Mouse (Mus musculus): ENCODE results near the gene Cd70.
"Not testable (repeated sequence)": the region's sequence is repeated elsewhere in the genome, so short reads cannot be mapped to it uniquely, and the experiment has no call there.

The Cd70 gene

DNA sequence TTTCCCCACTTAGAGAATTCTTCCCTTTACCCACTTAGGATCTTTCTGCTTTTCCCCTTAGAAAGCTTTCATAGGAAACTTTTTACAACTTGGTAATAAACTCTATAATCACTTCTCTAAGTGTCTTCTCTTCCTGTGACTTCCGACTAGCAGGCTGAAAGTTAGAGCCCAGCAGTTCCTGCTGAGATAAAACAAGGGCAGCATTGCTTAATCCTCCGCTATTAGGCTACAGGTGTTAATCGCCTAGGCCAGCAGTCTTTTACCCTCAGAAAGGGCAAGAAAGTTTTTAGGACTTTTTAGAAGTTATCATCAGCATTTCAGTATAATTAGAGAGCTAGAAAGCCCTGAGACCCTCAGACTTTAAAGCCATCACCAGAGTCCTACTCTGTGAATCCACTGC is 15.6 kb downstream of the Cd70 start:
- not testable (repeated sequence) for DNase-seq

DNA sequence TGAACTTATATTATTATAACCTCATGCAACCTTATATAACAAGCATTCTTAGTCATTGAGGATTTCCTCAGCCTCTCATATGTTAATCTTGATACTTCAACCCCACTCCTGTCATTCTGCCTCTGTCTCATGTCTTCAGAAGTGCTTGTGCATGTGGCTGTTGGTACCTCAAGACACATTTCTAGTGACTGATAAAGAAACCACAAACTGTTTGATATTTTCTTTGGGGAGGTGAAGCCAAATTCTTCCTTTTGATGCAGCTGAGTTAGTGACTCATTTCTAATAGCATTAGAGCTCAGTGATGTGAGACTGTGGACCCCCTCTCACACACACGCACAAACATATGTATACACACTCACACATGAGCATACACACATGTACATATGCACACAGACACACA is 17.8 kb downstream of the Cd70 start:
- no peak for DNase-seq

DNA sequence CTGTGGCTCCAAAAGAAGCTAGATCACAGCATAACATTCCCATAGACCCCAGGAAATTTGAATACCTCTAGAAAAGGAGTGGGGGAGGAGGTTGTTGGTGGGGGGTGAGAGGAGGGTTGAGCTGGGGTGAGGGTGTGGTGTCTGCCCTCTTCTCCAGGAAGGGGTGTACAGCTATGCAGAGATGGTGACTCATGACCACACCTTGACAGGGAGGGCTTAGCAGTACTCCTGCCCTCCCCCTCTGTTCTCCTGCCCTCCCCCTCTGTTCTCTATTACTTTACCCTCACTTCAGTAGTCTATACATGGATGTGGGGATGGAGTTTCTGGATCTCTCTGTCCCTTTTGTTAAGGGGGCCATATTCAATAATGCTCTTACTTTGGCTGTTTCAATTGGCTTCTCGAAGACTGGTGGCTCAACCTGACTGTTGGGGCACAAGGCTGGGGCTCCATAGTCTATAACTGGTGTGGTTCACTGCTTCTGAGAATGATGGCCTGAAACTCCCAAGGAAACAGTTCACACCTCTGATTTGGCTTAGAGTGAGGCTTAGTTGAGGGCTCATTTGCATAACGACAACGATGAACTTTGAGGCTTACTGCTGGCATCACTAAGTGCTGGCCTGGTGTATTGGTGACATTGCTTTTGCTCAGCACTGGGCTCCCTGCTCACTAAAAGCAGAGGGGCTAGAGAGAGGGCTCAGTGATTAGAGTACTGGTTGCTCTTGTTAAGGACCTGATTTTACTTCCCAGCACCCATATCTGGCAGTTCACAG is 23.5 kb downstream of the Cd70 start:
- DNase-seq, result no peak

DNA sequence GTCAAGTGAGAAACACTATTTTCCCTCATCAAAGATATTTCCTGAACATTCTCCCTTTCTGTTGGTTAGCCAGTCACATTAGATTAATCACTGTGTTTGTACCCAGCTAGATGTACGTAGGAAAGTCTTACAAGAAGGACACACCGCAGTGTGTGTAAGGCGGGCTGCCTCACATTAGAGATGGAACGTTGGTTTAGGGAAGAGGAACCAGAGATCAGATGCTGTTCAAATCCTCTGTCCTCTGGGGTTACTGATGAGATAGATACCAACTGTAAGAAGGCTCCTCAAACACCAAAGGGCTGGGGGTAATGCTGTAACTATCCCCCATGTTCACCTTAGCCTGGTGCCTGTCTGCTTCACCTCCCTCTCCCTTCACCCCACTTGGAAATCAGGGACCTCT is 24.8 kb downstream of the Cd70 start:
- DNase-seq, result no peak

DNA sequence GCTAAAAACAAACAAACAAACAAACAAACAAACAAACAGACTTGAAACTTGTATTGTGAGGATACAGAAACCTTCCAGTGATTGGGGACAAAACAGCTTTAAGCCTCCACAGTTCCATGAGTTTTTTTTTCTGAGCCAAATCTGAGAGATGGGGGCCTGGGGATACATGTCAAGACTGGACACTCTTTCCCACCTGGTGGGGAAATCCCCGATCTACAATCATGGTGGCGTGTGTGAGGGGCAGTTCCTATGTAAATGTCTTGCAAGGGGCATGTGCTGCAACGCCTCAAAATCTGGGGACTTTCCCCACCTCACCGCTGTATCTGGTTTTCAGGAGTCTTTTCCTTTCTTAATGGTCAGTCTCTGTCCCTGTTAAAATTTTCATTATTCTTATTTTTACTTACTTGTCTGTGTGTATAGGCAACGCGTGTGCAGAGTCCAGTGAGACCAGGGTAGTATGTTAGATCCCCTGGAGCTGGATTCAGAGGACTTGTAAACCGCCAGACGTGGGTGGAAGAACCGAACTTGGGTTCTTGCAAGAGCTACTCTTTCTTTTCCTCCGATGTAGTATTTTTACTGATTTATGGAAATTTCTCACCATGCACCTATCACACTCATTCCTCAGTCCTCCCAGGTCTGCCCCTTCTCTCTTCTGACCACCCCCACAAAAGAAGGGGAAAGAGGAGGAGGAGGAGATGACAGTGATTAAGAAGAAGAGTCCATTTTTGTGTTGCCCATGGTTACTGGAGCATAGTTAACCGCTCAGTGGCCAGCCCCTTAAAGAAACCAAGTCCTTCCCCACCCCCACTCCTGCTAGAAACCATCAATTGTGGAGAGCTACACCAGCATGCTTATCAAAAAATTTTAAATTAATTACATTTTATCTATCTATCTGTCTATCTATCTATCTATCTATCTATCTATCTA is 26.1 kb downstream of the Cd70 start:
- no peak for DNase-seq

DNA sequence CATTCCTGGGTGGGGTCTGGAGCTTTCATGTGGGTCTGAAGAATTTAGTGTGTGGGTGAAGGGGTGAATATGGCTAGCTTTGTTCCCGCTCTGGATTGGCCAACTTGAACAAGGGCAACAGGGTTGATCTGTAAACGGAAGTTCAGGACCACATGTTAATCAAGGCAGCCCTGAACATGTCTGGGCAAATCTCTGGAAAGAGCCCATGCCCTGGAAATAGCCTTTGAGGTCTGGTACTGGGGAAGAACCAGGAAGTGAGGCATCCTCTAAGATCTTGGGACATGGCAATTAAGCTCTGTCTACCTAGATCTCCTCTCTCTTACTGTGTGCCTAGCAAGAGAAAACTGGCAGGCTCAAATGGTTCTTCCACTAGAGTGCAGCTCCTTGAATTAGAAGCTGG is 27.7 kb downstream of the Cd70 start:
- no peak for DNase-seq

DNA sequence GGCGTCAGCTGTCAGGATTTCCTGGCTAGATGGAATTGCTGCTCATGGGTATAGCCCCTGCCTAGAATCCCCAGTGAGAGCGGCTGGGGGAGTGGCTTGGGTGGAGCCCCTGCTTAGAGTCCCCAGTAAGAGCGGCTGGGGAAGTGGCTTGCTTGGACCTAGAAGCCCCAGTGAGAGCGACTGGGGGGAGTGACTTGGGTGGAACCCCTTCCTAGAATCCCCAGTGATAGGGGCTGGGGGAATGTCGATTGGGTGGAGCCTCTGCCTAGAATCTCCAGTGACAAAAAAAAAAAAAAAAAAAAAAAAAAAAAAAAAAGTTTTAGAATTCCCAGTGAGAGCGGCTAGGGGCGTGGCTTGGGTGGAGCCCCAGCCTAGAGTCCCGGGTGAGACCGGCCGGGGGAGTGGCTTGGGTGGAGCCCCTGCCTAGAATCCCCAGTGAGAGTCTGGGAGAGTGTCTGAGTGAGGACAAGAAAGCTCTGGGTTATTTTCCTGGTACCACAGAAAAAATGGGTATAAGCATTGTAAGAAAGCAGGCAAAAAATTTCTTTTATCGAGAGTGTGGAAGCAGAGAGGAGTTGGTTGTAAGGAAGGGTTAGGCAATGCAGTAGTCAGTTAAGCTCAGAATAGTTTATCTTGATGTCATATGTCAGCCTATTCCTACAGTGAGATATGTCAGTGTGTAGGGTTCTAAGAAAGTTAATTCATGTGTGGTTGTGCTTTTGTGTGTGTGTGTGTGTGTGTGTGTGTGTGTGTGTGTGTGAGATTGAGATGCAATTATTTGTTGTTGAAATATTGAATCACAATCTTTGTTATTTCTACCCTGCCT is 30.8 kb downstream of the Cd70 start:
- no peak for DNase-seq

DNA sequence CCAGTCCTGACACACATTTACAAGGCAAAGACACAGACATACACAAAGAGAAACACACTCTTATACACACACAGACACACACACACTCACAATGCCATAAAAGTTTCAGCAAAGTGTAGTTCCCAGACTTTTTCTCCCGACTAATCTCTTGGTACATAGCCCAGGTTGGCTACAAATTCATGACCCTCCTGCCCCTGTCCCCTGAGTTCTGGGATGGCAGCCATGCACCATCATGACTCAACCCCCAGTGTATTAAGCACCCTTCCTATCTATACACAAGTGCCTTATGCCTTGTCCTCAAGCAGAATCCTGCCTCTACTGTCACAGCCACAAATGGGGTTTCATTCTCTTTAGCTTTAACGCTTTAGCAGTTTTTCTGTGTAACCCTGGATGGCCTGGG is 32.8 kb downstream of the Cd70 start:
- no peak for DNase-seq

DNA sequence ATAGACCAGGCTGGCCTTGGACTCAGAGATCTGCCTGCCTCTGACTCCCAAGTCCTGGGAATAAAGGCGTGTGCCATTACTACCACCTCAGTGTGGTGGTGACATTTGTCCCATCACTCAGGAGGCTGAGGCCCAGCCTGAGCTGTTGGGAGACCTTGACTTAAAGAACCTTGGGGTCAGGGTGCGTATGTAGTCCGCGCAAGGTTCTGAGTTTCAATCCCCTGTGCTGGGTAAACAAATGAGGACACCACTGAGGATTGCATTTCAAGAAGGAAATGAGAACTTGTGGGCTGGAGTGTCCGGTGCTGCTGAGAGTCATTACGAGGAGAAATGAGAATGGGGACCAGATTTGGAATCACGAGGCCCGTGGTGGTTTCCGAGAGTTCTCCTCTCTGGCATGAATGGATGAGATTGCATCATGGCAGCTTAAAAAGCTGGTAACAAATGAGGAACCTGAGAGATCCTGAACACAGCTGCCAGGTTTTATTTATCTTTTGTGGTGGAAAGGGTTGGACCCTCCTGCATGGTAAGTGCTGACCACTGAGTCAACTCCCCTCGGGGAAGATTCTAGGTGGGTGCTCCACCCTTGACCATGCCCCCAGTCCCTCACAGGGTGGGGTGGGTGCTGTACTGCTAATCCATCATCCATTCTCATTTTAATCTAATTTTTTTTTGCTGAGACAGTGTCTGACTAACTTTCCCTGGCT is 36.7 kb downstream of the Cd70 start:
- DNase-seq, result no peak

DNA sequence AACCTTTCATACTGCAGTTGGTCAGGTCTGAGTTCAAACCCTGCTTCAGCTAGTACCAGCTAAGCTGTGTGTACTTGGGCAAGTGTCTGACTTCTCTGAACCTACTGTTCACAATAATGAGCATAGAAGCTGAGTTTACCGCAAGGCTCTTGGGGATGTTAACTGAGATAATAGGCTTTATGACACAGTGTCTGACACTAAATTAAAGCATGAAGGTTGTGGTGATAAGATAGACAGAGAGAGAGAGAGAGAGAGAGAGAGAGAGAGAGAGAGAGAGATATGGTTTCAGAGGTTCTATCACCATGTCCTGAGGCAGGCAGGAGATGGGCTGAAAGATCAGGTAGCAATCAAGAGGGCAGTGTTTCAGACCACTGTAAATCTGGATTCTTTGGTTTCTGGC is 39.6 kb downstream of the Cd70 start:
- no peak for DNase-seq

DNA sequence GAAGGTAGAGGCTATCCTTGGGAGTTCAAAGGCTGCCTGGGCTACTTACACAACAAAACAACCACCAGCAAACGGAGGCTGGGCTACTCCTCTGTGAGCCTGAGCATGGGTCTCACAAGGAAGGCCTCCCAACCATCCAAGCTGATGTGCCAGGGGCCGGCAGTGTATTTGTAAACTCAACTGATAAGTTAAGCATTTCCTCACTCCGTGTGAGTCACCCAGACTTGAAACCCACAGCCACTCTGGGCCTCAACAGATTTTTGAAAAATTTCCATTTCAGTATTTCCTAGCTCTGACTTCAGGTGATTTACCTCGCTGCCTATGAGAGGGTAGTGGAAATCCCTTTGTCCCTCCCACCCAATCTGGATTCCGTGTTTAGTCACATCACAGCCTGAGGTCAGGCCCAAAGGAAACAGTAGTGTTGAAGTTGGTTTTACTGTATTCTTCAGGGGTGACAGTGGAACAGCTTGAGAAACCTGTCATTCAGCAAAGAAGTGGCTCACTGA is 40.9 kb downstream of the Cd70 start:
- no peak for DNase-seq

DNA sequence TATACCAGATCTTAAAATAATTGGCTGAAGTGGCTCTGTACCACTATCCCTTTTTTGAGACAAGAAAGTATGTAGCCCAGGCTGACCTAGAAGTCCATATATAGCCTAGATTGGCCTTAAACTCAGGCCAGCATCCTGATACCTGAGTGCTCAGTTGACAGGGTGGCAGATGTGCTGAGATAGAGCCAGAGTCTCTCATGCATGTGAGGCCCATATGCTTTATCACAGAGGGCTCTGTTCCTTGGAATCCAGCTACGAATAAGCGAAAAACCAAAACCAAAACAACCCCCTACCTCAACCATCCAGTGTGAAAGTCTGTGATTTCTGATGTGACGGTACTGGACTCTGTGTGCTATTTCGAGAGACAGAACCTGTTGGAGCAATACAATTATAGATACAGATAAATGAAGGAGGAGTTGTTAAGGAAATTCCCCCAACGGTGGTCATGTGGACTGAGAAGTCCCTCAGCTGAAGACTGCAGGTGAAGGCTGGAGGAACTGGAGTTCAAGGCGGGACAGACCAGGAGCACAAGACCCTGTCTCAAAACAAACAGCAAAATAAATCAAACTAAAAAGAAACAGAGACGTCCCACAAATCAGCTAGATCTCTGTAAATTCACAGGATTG is 41.4 kb downstream of the Cd70 start:
- no peak for DNase-seq

DNA sequence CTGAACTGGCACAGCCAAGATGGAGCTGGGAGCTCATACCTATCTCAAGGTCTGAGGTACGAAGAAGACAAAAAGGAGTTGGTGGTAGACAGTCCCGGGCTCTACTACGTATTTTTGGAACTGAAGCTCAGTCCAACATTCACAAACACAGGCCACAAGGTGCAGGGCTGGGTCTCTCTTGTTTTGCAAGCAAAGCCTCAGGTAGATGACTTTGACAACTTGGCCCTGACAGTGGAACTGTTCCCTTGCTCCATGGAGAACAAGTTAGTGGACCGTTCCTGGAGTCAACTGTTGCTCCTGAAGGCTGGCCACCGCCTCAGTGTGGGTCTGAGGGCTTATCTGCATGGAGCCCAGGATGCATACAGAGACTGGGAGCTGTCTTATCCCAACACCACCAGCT is 42.5 kb downstream of the Cd70 start:
- DNase-seq, result no peak

DNA sequence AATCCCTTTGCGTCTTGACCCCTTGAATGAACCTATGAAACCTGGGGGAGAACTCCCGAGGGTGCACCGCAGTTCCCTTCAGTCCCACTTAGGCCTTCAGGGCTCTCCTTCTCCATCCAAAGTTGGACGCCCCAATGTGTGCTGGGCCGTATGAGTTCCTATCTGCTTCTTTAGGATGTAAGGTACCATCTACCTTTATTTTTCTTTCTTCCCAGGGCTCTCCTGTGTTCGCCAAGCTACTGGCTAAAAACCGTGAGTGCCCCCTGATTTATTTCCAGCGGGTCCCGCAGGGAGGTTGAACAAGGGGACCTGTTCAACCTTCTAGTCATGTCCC is 43.6 kb downstream of the Cd70 start:
- no peak for DNase-seq

DNA sequence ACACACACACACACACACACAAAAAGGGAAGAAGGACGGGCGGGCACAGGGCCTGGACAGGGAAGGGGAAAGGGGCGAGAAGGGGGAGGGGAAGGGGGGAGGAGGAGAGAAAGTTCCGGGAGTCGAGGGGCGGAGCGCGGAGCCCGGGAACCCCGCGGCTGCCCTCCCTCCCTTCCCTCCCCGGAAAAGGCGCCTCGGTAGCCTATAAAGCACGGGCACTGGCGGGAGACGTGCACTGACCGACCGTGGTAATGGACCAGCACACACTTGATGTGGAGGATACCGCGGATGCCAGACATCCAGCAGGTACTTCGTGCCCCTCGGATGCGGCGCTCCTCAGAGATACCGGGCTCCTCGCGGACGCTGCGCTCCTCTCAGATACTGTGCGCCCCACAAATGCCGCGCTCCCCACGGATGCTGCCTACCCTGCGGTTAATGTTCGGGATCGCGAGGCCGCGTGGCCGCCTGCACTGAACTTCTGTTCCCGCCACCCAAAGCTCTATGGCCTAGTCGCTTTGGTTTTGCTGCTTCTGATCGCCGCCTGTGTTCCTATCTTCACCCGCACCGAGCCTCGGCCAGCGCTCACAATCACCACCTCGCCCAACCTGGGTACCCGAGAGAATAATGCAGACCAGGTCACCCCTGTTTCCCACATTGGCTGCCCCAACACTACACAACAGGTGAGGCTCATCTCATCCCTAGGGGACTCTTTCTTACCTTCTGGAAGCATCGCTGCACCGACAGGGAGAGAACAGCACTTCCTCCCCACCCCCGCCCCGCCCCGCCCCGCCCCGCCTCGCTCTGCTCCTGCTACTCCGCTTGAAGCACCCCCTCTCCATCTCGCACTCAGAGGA is 44.2 kb downstream of the Cd70 start, which contains the start of gene Tnfsf9:
Gene Tnfsf9, plus strand, starts transcription at position 145 of the 854 bp plus-strand sequence.
- peak; percentile 55 for DNase-seq

DNA sequence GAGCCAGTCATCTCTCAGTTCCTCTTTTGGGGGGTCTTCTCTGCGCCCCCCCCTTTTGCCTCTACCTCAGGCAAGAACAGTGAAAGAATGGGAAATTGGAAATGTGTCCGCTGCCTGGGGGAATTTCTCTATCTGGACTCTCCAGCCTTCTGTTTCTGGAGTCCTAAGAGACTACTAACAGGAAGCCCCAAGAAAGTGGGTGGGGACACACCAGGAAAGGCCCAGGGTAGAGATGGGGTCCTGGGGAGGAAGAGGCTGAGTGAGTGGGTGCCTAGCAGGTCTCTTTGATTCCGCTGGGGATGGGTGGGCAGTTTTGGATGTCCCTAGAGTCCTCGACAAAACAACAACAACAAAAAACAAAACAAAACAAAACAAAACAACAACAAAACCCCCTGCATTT is 45.1 kb downstream of the Cd70 start:
- no peak for DNase-seq

DNA sequence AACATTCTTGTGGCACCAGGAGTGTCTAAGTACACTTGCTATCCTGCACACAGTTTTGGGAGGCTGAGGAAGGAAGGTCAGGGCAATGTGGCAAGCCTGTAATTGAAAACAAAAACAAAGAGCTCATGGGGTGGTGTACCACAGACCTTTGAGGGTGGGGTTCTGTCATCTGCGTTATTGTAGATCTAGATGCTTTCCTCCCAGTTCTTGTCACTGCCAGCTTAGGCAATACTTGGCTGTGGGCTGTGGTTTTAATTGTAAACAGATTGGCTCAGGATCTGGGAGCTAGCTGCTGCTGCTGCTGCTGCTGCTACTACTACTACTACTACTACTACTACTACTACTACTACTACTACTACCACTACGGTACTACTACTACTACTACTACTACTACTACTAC is 47.3 kb downstream of the Cd70 start:
- DNase-seq, result no peak

DNA sequence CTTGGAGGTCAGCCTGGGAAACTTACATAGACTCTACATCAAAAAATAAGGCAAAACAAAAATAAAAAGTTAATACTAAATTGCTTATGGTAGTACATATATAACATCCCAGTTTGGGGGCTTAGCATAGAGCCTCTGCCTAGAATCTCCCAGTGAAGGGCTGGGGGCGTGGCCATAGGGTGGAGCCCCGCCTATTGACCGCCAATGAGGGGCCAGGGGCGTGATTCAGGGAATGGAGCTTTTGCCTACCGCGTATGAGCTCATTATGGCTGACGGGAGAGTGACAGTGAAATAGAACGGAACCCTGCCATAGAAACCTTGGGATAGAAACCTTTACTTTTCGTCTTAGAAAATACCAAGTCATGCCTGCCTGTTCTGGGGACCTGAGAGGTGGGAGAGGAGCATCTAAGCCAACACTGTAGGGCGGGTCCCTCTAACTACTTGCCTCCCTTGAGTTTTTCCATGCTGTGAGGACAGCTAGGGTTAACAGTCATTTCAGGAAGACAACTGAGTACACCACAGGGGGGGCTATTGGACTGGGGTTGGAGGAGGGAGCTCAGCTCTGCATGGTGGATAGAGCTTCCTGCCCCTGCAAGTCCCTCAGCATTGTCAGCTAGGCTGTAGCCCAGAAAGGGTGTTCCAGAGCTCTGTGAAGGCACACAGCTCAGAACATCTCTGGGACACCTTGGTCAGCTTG is 49.8 kb downstream of the Cd70 start:
- no peak for DNase-seq

DNA sequence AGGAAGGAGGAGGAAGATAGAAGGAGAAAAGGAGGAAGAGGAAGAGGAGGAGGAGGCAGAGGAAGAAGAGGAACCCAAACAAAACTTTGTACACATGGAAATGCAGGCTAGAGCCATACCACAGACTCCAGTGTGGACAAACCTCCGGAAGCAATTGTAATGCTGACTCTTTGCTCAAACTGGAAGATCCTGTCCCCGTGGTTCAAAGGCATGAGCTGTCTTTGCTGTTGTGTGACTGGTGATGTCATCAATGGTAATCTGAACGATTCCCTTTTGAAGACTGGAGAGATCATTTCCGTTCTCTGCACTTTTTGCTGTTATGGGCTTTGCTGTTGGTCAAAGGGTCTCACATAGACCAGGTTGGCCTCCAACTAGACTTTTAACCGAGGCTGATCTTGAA is 51.3 kb downstream of the Cd70 start:
- no peak for DNase-seq

DNA sequence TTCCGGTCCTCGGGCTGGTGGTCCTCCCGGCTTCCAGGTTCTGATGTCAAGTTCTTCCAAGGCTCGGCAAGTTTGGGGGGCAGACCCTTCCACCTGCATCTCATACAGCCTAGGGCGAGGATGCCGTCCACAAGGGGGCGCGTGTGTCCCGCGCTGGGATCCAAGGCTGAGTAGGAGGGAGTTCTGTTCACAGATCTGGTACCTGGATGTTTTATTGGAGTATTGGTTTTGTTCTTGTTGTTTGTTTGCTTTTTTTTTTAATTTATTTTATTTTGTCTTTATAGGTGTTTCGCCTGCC is 53.0 kb downstream of the Cd70 start:
- DNase-seq, result peak; percentile 94
